Mouse (Mus musculus) bone marrow macrophage, adult 2 months (primary cell): ENCODE measurements around the gene Fancc.

Experiments used
- CTCF ChIP-seq: IDR thresholded peaks from 2 replicates; pipeline ENCODE4 v1.5.1; 2012; ENCODE audit warnings: low read depth, mild to moderate bottlenecking, low read length, moderate library complexity
- POLR2A ChIP-seq: IDR thresholded peaks from 2 replicates; pipeline ENCODE4 v1.6.1; 2012; ENCODE audit warnings: mild to moderate bottlenecking, low read depth, low read length, borderline replicate concordance

DNA sequence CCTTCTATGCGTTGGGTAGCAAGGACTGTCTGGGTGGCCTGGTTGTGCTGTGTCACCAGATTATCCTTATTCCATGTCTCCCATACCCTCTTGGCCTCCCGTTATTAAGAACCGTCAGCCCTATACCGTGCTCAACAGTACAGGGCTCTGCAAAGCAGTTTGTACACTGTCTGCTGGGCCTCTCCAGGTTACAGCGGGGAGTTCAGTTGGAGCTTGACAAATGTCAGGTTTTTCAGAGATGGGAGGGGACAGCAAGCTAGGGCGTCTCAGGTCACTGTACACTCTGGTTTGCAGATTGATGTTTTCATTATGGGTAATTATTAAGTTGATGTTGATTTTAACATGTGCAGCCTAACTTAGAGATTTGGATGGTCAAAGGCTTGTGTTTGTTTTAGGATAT lies 240.9 kb downstream of the Fancc start:
- TF ChIP-seq POLR2A: no peak
- TF ChIP-seq CTCF: no peak
